Mouse (Mus musculus): ENCODE measurements at regions not wholly inside any gene's neighbourhood (a gene's known extent, or its start where the extent isn't known, plus 50 kb on each side); places are given as distances from the start of the nearest gene placed in this dataset.

DNA sequence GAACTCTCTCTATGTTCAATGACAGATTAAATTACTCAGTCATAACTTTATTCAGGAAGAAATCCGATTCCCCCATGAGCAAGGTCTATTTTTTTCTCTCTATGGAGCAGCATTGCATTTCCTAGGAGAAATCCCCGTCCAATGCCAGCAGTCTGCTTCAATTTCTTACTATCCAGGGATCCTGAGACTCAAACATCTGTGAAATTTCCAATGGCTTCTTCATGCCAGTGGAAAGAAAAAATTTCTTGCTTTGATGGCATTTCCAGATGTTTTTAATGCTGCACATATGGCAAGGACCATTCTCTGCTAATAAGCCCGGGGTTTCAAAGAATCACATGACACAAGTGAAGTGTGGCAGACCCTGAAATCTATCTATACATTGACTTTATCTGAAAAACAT is 919.6 kb downstream of the Epha7 start:
- H3K9ac ChIP-seq (replicated peaks; ENCODE audit: low read depth, low read length): no peak overlapping the region
- H3K27ac ChIP-seq (ENCODE audit: low read length): no peak overlapping the region
- H3K4me2 ChIP-seq (replicated peaks; ENCODE audit: low read depth, low read length): no peak overlapping the region
- H3K9me3 ChIP-seq (ENCODE audit: control insufficient read depth, low read depth, low read length): no peaks in the 10 kb centered on the region
- no peaks in the 10 kb centered on the region for H3K27me3 ChIP-seq (ENCODE audit: control insufficient read depth, insufficient read depth, low read length)
- no peak for ATAC-seq (ENCODE audit: insufficient number of reproducible peaks, insufficient read depth, low FRiP score, low read depth)
- no peaks in the 10 kb centered on the region for H3K4me1 ChIP-seq (ENCODE audit: control insufficient read depth, insufficient read depth, low read length)
- WGBS: 75% methylated on average over 3 of the region's 3 CpGs
- no peak overlapping the region for H3K4me3 ChIP-seq (ENCODE audit: low read depth, low read length)
- no peaks in the 10 kb centered on the region for H3K36me3 ChIP-seq (ENCODE audit: control insufficient read depth, insufficient read depth, low read length)

DNA sequence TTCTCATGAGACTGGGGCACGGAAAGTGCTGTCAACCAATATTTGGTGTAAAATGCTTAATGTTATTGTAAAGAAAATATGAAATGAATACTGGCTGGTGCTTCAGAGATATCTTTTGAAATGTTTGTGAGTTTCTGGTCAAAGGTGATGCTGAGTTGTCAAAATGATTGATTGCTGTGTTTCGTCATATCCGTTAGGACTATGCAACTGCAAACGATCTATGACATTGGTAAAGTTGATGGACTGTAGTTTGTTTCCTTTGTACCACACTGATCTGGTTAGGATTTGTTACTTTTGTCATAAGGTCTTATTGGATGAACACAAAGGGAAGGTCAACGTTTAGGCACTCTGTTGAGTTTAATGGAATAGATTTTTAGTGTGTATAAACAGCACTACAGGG is 929.1 kb downstream of the Epha7 start:
- H3K4me1 ChIP-seq (ENCODE audit: control insufficient read depth, insufficient read depth, low read length): no peaks in the 10 kb centered on the region
- no peaks in the 10 kb centered on the region for H3K9me3 ChIP-seq (ENCODE audit: control insufficient read depth, low read depth, low read length)
- H3K9ac ChIP-seq (replicated peaks; ENCODE audit: low read depth, low read length): no peak overlapping the region
- no peak for ATAC-seq (ENCODE audit: insufficient number of reproducible peaks, insufficient read depth, low FRiP score, low read depth)
- H3K36me3 ChIP-seq (ENCODE audit: control insufficient read depth, insufficient read depth, low read length): no peaks in the 10 kb centered on the region
- H3K4me2 ChIP-seq (replicated peaks; ENCODE audit: low read depth, low read length): no peak overlapping the region
- WGBS: 48% methylated on average over 5 of the region's 5 CpGs
- H3K27me3 ChIP-seq (ENCODE audit: control insufficient read depth, insufficient read depth, low read length): no peaks in the 10 kb centered on the region
- H3K27ac ChIP-seq (ENCODE audit: low read length): no peak overlapping the region
- no peak overlapping the region for H3K4me3 ChIP-seq (ENCODE audit: low read depth, low read length)

DNA sequence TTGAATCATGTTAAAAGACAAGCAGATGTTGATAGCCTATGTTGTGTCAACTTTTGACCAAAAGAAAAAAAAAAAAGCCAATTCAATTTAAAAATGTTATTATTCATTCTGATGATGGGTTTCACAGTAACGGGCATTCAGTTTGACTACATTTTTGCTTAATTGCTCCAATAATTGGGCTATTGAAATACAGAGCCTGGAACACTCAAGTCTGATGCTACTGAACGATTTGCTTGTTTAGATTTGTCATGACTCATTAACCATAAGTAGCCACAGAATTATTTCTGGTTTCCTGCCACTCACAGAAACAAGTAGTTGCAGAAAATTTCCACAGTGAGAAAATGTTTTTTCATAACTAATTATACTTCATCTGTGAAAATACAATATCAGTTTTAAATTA is 929.8 kb downstream of the Epha7 start:
- ATAC-seq (ENCODE audit: insufficient number of reproducible peaks, insufficient read depth, low FRiP score, low read depth): no peak
- no peak overlapping the region for H3K4me2 ChIP-seq (replicated peaks; ENCODE audit: low read depth, low read length)
- H3K27me3 ChIP-seq (ENCODE audit: control insufficient read depth, insufficient read depth, low read length): no peaks in the 10 kb centered on the region
- no peak overlapping the region for H3K9ac ChIP-seq (replicated peaks; ENCODE audit: low read depth, low read length)
- no peaks in the 10 kb centered on the region for H3K9me3 ChIP-seq (ENCODE audit: control insufficient read depth, low read depth, low read length)
- H3K4me1 ChIP-seq (ENCODE audit: control insufficient read depth, insufficient read depth, low read length): no peaks in the 10 kb centered on the region
- H3K27ac ChIP-seq (ENCODE audit: low read length): no peak overlapping the region
- 55% methylated on average over 2 of the region's 2 CpGs for WGBS
- no peak overlapping the region for H3K4me3 ChIP-seq (ENCODE audit: low read depth, low read length)
- H3K36me3 ChIP-seq (ENCODE audit: control insufficient read depth, insufficient read depth, low read length): no peaks in the 10 kb centered on the region
